Mouse (Mus musculus): ENCODE results near the gene Izumo4. TPM values are rescaled to one million over a fixed set of nuclear protein-coding genes. Genes with fewer than 3 reads are reported as not detected.

The Izumo4 gene
- polyA plus RNA-seq, 1 experiment from 2014 or later = 10.4 TPM

DNA sequence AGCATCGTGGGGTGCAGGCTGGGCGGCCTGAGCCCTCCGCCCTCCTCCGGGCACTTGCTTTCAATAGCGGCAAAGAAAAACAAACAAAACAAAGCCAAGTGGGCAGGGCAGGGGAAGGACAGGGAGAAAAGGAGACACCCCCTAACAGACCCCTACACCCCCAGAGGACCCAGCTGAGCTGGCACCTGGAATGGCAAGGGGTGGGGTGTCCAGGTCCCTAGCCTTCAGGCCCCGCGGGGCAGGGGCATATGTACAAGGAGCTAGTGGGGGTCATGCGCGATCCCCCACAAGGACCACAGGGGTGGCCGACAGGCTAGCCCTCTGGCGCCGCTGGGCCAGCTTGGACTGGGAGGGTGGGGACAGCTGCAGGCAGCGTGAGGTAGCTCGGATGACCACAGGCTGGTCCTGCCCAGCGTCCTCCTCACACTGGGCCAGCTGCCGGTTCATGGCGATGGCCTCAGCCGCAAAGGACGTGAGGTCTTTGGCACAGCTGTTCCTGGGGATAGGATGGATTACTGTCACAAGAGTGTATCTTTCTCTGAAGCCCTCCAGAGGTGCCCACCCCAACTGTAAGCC lies 35.1 kb upstream of the Izumo4 start:
- Histone ChIP-seq H3K36me3 (ENCODE audit: control insufficient read depth, insufficient read depth) (peaks cover 56% of the 10 kb centered on the region), H3K4me2 (ENCODE audit: low read depth, low read length) (no peak overlapping the region), H3K4me1 (ENCODE audit: control insufficient read depth, low read depth, low read length) (peaks cover 38% of the 10 kb centered on the region), H3K27ac (ENCODE audit: low read length) (no peak overlapping the region), H3K9me3 (replicated peaks; ENCODE audit: control insufficient read depth, low read length) (no peaks in the 10 kb centered on the region), H3K9ac (ENCODE audit: low read depth, low read length) (no peak overlapping the region), H3K27me3 (ENCODE audit: control insufficient read depth, insufficient read depth, low read depth, low read length) (no peaks in the 10 kb centered on the region), H3K4me3 (ENCODE audit: low read depth, low read length) (no peak overlapping the region)
- WGBS (ENCODE audit: insufficient replicate concordance) = 87% methylated on average over 19 of the region's 19 CpGs
- ATAC-seq (ENCODE audit: low read depth) = no peak

DNA sequence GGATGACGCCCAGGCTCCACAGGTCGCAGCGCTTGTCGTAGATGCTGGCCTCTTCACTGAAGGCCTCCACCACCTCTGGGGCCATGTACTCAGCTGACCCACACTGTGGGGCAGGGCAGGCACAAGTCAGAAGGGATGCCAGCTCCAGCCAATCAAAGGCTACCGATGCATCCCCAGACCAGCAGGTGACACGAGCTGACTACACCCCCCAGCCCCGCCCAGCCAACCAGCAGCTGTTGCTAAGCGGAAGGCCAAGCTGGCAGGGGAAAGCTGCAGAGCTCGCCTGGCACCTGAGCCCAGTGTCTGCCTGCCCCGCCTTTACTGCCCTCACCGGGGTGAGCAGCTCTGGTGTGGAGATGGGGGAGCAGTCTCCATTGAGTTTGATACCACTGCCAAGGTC lies 33.4 kb upstream of the Izumo4 start:
- H3K9me3 ChIP-seq (replicated peaks; ENCODE audit: control insufficient read depth, low read length) = no peaks in the 10 kb centered on the region
- H3K4me3 ChIP-seq (ENCODE audit: low read depth, low read length) = no peak overlapping the region
- H3K4me2 ChIP-seq (ENCODE audit: low read depth, low read length) = no peak overlapping the region
- H3K27me3 ChIP-seq (ENCODE audit: control insufficient read depth, insufficient read depth, low read depth, low read length) = no peaks in the 10 kb centered on the region
- 77% methylated on average over 11 of the region's 11 CpGs for WGBS (ENCODE audit: insufficient replicate concordance)
- H3K9ac ChIP-seq (ENCODE audit: low read depth, low read length) = no peak overlapping the region
- ATAC-seq (ENCODE audit: low read depth) = no peak
- peaks cover 46% of the 10 kb centered on the region for H3K4me1 ChIP-seq (ENCODE audit: control insufficient read depth, low read depth, low read length)
- no peak overlapping the region for H3K27ac ChIP-seq (ENCODE audit: low read length)
- peaks cover 56% of the 10 kb centered on the region for H3K36me3 ChIP-seq (ENCODE audit: control insufficient read depth, insufficient read depth)

DNA sequence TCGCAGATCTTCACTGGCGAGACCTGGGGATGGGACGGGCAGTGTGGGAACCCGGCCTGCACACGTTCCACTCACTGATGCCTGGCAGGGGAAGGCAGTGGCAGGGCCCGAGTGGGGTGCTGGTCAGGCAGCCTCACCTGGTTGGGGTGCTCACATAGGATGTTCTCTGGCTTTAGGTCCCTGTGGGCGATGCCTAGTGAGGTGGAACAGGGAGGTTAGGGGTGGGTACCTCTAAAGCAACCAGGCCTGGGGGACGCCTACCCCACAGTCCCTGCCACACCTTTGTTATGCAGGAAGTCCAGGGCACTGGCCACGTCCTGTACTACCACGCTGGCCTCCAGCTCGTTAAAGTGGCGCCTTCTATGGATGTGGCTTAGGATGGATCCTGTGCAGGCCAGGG lies 33.0 kb upstream of the Izumo4 start:
- Histone ChIP-seq H3K27ac (ENCODE audit: low read length) (no peak overlapping the region), H3K4me2 (ENCODE audit: low read depth, low read length) (no peak overlapping the region), H3K9ac (ENCODE audit: low read depth, low read length) (no peak overlapping the region), H3K9me3 (replicated peaks; ENCODE audit: control insufficient read depth, low read length) (no peaks in the 10 kb centered on the region), H3K36me3 (ENCODE audit: control insufficient read depth, insufficient read depth) (peaks cover 56% of the 10 kb centered on the region), H3K4me3 (ENCODE audit: low read depth, low read length) (no peak overlapping the region), H3K4me1 (ENCODE audit: control insufficient read depth, low read depth, low read length) (peaks cover 46% of the 10 kb centered on the region), H3K27me3 (ENCODE audit: control insufficient read depth, insufficient read depth, low read depth, low read length) (no peaks in the 10 kb centered on the region)
- no peak for ATAC-seq (ENCODE audit: low read depth)
- 85% methylated on average over 12 of the region's 12 CpGs for WGBS (ENCODE audit: insufficient replicate concordance)

DNA sequence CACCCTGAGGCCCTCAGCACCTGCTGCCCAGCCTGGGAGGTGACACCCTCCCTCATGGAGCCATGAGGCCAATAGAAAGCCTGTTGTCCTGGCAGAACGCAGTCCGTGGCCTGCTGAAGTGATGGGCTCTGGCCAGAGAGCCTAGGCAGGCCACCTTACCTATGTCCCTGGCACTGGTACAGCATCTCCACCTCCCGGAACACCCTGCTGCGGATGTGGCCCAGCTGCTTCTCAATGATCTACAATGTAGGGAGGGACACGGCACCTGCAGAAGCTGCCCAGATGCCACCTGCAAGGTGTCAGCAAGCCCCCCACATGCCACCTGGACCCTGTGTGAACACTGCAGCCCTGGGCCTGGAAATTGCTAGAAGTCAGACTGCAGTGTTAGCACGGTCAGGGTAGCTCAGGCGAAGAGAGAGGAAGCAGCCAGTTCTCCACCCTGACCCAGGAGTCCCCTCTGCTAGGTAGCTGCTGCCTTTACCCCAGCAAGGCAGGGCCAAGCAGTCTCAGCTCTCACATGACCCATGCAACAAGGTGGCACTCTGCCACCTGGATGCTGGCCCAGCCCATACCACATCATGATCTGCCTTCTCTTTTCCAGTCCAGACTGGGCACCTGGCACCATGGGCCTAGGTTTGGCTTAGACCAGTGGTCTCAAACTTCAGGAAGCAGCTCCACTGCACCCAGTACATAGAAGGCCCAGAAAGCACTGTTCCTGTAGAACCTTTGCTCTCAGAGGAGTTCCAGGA lies 32.1 kb upstream of the Izumo4 start:
- peaks cover 46% of the 10 kb centered on the region for H3K4me1 ChIP-seq (ENCODE audit: control insufficient read depth, low read depth, low read length)
- ATAC-seq (ENCODE audit: low read depth) = no peak
- H3K27ac ChIP-seq (ENCODE audit: low read length) = no peak overlapping the region
- H3K4me3 ChIP-seq (ENCODE audit: low read depth, low read length) = no peak overlapping the region
- H3K27me3 ChIP-seq (ENCODE audit: control insufficient read depth, insufficient read depth, low read depth, low read length) = no peaks in the 10 kb centered on the region
- H3K4me2 ChIP-seq (ENCODE audit: low read depth, low read length) = no peak overlapping the region
- H3K9me3 ChIP-seq (replicated peaks; ENCODE audit: control insufficient read depth, low read length) = no peaks in the 10 kb centered on the region
- WGBS (ENCODE audit: insufficient replicate concordance) = 88% methylated on average over 7 of the region's 7 CpGs
- peaks cover 56% of the 10 kb centered on the region for H3K36me3 ChIP-seq (ENCODE audit: control insufficient read depth, insufficient read depth)
- no peak overlapping the region for H3K9ac ChIP-seq (ENCODE audit: low read depth, low read length)

DNA sequence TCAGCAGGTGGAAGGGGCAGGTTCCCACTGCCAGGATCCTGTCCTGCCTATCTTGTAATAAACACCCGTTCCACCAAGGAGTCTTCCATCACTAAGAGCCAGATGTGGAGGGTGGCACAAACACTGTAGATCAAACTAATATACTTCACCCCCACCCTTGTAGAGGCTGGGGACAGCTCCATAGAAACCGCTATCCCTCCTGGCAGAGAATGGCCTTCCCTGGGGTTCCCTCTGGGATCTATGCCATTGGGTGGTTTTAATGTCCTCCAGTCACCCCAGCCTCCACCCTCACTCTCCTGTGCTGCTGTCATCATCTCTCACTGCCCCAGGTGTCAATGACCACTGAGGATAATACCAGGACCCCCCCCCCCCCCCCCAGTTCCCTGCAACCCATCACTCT lies 31.5 kb upstream of the Izumo4 start:
- Histone ChIP-seq H3K4me2 (ENCODE audit: low read depth, low read length) (no peak overlapping the region), H3K4me3 (ENCODE audit: low read depth, low read length) (no peak overlapping the region), H3K4me1 (ENCODE audit: control insufficient read depth, low read depth, low read length) (peaks cover 44% of the 10 kb centered on the region), H3K36me3 (ENCODE audit: control insufficient read depth, insufficient read depth) (peaks cover 56% of the 10 kb centered on the region), H3K9me3 (replicated peaks; ENCODE audit: control insufficient read depth, low read length) (no peaks in the 10 kb centered on the region), H3K27me3 (ENCODE audit: control insufficient read depth, insufficient read depth, low read depth, low read length) (no peaks in the 10 kb centered on the region), H3K9ac (ENCODE audit: low read depth, low read length) (no peak overlapping the region), H3K27ac (ENCODE audit: low read length) (no peak overlapping the region)
- 89% methylated on average over 2 of the region's 2 CpGs for WGBS (ENCODE audit: insufficient replicate concordance)
- ATAC-seq (ENCODE audit: low read depth) = no peak

DNA sequence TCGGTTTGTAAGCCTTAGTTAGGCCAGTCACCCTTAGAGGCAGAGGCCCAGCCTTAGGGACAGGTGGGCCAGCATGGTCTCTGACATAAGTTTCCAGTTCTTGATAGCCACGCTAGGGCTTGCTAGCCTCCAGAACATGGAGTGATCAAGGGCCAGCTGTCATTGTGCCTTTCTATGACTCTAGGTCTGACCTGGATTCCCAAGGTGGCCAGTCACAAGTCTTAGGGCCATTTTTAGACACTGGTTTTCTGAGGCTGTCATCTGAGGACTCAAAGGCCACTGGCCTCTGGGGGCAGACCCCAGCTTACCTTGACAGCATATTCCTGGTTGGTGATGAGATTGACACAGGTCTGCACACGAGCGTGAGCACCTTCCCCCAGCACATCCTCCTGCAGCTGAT lies 30.7 kb upstream of the Izumo4 start:
- H3K4me3 ChIP-seq (ENCODE audit: low read depth, low read length) = no peak overlapping the region
- H3K4me2 ChIP-seq (ENCODE audit: low read depth, low read length) = no peak overlapping the region
- no peaks in the 10 kb centered on the region for H3K27me3 ChIP-seq (ENCODE audit: control insufficient read depth, insufficient read depth, low read depth, low read length)
- ATAC-seq (ENCODE audit: low read depth) = no peak
- no peaks in the 10 kb centered on the region for H3K9me3 ChIP-seq (replicated peaks; ENCODE audit: control insufficient read depth, low read length)
- no peak overlapping the region for H3K9ac ChIP-seq (ENCODE audit: low read depth, low read length)
- H3K4me1 ChIP-seq (ENCODE audit: control insufficient read depth, low read depth, low read length) = peaks cover 37% of the 10 kb centered on the region
- 87% methylated on average over 4 of the region's 4 CpGs for WGBS (ENCODE audit: insufficient replicate concordance)
- no peak overlapping the region for H3K27ac ChIP-seq (ENCODE audit: low read length)
- H3K36me3 ChIP-seq (ENCODE audit: control insufficient read depth, insufficient read depth) = peaks cover 54% of the 10 kb centered on the region

DNA sequence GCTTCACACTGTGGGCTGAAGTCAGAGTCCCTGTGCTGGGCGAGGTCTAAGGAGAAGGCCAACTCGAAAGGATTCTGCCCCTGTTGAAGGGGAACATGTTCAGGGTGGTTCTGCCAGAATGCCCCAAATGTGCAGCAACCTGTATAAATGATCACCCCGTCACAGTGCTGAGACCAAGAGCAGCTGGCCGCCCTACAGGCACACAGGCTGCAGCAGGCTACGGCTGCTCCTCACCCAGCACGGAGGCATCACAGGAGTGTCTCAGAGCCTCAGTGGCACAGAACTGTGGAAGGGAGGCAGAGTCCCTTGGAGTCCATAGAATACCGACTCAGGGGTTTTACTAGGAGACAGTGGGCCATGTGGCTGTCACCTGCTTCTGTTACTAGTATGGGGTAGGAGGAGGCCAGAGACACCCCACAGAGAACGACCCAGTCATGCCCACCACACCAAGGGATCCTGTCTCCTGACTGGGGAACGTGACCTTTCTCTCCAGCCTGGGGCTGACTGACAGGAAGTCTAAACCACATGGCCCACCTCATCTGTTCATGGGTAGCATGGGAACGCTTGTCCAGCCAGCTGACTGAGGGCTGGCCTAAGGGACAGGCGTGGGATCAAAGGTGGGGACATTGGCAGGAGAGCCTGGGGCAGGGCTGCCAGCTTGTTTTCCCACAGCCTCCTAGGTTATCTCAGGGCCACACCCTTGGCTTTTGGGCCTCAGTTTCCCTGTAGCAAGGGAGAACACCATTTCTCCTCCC lies 29.9 kb upstream of the Izumo4 start:
- peaks cover 37% of the 10 kb centered on the region for H3K4me1 ChIP-seq (ENCODE audit: control insufficient read depth, low read depth, low read length)
- H3K27ac ChIP-seq (ENCODE audit: low read length) = no peak overlapping the region
- ATAC-seq (ENCODE audit: low read depth) = no peak

DNA sequence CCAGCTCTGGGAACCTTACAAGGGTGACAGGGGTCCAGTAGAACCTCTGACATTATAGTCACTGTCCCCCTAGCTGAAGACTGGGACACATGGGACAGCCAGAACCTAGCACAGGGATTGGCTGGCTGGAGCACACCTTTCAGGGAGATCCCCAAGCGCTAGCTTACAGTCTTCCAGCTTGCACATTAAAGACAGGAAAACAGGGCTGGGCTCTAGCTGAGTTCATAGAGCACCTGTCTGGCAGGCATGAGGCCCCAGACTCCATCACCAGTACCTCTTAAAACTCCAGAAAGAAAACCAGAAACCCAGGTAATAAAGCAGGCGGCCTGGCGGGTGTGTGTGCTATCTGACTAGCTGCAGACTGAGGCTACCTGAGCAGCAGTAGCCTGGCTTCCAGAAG lies 28.3 kb upstream of the Izumo4 start:
- 78% methylated on average over 3 of the region's 3 CpGs for WGBS (ENCODE audit: insufficient replicate concordance)
- Histone ChIP-seq H3K9ac (ENCODE audit: low read depth, low read length) (peak overlapping the region; percentile 97), H3K4me2 (ENCODE audit: low read depth, low read length) (peak overlapping the region; percentile 80), H3K27me3 (ENCODE audit: control insufficient read depth, insufficient read depth, low read depth, low read length) (no peaks in the 10 kb centered on the region), H3K27ac (ENCODE audit: low read length) (peak overlapping the region; percentile 65), H3K9me3 (replicated peaks; ENCODE audit: control insufficient read depth, low read length) (no peaks in the 10 kb centered on the region), H3K4me3 (ENCODE audit: low read depth, low read length) (peak overlapping the region; percentile 93), H3K4me1 (ENCODE audit: control insufficient read depth, low read depth, low read length) (peaks cover 52% of the 10 kb centered on the region), H3K36me3 (ENCODE audit: control insufficient read depth, insufficient read depth) (peaks cover 32% of the 10 kb centered on the region)
- no peak for ATAC-seq (ENCODE audit: low read depth)

More for the DNA sequence above, 29.9 kb upstream of the Izumo4 start:
- Histone ChIP-seq H3K36me3 (ENCODE audit: control insufficient read depth, insufficient read depth) (peaks cover 45% of the 10 kb centered on the region), H3K4me2 (ENCODE audit: low read depth, low read length) (no peak overlapping the region), H3K9me3 (replicated peaks; ENCODE audit: control insufficient read depth, low read length) (no peaks in the 10 kb centered on the region), H3K4me3 (ENCODE audit: low read depth, low read length) (no peak overlapping the region), H3K27me3 (ENCODE audit: control insufficient read depth, insufficient read depth, low read depth, low read length) (no peaks in the 10 kb centered on the region), H3K9ac (ENCODE audit: low read depth, low read length) (no peak overlapping the region)
- WGBS (ENCODE audit: insufficient replicate concordance) = 71% methylated on average over 11 of the region's 11 CpGs
